Mouse (Mus musculus) frontal cortex, adult (tissue): ENCODE measurements at regions not wholly inside any gene's neighbourhood (a gene's known extent, or its start where the extent isn't known, plus 50 kb on each side); places are given as distances from the start of the nearest gene placed in this dataset.

Source experiments
- ATAC-seq: cut with Nextera tagmentation; 2 replicates; pipeline ENCODE4 v1.9.2; 2017; ENCODE audit warnings: mild to moderate bottlenecking, moderate library complexity, mixed read lengths; ENCODE audit not compliant: low TSS enrichment

- ATAC-seq: no peak
These were observed 174.7 kb downstream of the 1700129C05Rik start for GRCm38 (mm10) chr14:58967975-58968374.

GRCm38 (mm10) chr14:58967163-58967562 is 175.5 kb downstream of the 1700129C05Rik start:
- ATAC-seq: no peak

GRCm38 (mm10) chr14:58944958-58945357 is 197.7 kb downstream of the 1700129C05Rik start:
- ATAC-seq: 0 out of 2 replicates have a peak, but pooled peaks have one; percentile 27

DNA sequence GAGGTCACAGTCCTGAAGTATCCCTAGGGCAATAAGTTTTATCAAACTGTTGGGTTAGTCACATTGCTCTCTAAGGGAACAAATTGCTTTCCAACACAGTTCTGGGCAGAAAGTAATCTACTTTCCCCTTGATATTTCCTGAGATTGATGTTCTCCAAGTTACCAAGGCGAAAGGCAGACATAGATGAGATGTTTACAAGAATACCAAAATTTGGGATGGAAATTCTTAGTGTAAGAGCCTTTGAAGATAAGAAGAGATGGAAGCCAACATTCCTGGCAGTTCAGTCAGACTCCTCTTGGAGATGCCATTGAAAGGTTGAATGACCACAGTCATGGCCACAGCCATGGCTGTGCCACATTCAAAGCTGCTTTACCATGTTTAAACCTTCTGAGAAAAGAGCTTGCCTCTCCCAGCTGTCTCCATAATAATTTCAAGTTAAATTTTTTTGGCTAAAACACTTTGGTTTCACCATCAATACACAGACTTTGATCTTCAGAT is 199.4 kb downstream of the 1700129C05Rik start:
- ATAC-seq: no peak

GRCm38 (mm10) chr14:58939086-58939485 is 203.6 kb downstream of the 1700129C05Rik start:
- peak; percentile 27; the same call in 1 of the 2 replicates for ATAC-seq

- ATAC-seq: no peak
These were observed 204.1 kb downstream of the 1700129C05Rik start for GRCm38 (mm10) chr14:58938601-58938970.

- ATAC-seq: no peak
These were observed 204.7 kb downstream of the 1700129C05Rik start for GRCm38 (mm10) chr14:58937791-58938600.

DNA sequence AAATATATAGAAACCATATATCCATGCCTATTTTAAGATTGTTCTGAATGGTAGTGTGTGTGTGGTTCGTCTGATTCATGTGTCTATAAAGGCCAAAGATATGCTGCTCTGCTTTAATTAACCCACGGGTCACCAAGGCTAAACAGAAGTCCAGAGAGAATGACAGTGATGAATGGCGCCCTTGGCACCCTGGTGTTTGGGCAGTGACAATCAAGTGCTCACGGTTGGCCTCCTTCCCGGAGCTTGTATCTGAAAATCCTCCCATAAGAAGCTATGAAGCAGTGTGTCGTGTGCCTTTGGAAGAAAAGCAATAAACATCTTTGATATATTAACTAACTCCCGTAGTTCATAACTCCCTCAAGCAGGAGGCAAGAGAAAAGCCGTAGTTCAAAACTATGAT is 205.4 kb downstream of the 1700129C05Rik start:
- ATAC-seq: no peak

DNA sequence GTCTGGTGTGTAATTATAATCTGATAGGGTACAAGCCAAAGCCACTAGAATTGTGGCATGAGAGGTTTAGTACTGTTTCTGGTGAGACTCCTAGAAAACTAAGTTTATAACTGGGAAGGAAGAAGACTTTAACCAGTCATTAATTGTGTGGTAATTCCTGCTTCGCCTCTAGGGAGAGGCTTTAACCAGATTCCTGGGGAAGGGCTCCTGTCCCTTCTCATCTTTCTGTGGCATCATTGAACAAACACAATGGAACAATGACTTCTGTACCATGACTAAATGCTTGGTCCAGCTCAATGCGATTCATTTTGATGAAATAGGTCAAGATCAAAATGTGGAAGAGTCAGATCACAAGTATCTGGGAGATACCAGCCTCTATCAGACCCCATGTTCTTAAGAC is 206.6 kb downstream of the 1700129C05Rik start:
- no peak for ATAC-seq

GRCm38 (mm10) chr14:58917853-58918252 is 224.8 kb downstream of the 1700129C05Rik start:
- ATAC-seq: no peak

- ATAC-seq: no peak
These were observed 225.5 kb downstream of the 1700129C05Rik start for GRCm38 (mm10) chr14:58917228-58917627.

GRCm38 (mm10) chr14:58914937-58915336 is 227.8 kb downstream of the 1700129C05Rik start:
- no peak for ATAC-seq

DNA sequence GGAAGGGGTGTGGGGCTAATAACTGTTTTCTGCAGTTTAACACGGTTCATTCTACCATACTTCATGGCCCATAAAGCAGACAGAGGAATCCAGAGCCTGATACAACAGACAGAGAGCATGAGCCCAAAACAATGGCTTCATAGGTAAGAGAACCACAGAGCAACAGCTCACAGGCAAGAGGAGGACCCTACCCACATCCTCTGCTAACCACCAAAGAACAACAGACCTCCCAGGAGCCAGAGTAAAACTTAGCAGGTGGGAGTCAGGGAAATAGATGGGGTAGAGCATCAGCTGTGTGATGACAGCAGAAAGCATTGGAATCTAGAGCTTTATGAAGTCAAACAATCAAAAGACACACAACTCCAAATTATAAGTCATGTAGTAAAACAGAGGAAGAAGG is 231.8 kb downstream of the 1700129C05Rik start:
- no peak for ATAC-seq

DNA sequence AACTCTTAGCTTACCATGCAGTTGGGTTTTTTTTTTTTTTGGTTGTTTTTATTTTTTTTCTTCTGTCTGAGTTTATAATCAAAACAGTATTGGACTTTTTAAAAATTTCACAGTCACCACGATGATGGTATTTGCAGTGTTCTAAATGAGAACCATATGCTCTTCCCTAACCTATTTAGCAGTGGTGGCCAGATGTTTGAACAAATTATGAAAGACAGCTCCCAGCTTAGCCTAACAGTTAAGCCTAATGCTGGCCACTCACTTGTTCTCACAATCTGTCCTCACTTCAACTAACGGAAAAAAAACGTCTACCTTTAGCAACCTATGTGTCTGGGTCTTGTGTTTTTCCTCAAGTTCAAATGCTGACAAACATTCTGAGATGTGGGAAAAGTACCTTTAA is 234.8 kb downstream of the 1700129C05Rik start:
- no peak for ATAC-seq

DNA sequence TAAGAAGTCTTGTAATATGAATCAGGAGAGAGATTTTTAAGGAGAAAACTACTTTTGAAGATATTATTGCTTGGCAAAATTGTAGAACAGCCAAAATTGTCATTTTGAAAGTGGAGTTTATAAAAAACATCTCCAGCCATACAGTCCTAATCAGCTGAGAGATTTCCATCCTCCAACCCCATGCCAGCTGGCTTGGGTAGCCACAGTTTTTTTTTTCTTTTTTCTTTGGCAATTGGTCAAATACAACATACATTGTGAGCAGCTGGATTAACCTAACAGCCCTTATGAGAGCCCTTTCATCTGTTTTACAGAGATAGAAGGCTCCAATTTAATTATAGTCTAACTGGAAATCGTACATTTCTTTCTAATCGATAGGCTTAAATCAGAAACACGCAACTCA is 235.3 kb downstream of the 1700129C05Rik start:
- ATAC-seq: no peak

DNA sequence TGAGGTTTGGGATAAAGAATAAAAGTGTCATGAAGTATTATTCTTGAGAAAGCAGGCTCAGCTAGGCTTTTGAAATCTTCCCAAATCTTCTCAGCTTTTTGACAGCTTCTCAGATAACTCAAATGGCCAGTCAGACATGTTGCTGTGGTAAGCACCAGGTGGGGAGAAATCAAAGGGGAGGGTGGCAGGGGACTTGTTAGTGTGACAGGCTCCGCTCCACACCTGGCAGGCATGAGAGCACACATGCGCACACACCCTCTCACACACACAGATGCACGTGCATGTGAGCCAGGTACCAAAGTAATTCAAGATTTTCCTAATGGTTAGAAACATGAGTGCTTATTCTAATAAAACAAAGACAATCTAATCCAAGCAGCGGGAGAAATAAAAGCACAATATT is 236.1 kb downstream of the 1700129C05Rik start:
- no peak for ATAC-seq

DNA sequence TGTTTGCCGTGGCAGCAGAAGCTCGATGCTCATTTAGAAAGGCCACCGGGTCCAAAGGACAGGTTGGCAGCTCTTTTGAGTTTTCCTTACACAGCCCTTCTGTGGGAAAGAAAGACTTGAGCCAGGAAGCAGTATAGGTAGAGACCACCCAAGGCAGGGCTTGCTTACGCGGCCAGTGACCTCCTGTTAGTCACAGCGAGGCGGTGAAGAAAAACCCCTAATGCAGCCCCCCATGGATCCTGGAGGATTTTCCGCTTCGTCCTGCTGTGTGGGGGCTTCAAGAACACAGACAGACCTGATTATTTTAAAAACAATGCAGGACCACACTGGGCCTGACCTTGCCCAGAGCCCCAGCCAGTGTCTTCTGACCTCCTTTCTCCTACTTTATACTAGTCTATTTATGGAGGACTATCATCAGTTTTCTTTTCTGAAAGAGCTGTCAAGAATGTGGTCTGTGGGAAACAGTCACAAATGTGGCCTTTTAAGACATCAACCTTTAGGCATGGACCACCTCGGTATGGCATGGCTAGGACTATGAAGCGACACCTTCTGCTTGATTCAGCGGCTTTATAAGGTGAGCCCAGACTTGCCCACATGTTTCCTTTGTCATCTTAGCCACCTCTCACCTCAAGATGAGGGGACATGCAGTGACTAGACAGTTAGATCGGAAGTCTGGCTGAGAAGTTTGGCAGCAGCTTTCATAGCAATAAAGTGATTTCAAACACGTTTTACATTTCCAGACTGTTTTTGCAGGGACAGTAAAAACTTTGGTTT is 274.3 kb downstream of the 1700129C05Rik start:
- no peak for ATAC-seq

- no peak for ATAC-seq
These were observed 275.1 kb downstream of the 1700129C05Rik start for GRCm38 (mm10) chr14:58867396-58868107.

DNA sequence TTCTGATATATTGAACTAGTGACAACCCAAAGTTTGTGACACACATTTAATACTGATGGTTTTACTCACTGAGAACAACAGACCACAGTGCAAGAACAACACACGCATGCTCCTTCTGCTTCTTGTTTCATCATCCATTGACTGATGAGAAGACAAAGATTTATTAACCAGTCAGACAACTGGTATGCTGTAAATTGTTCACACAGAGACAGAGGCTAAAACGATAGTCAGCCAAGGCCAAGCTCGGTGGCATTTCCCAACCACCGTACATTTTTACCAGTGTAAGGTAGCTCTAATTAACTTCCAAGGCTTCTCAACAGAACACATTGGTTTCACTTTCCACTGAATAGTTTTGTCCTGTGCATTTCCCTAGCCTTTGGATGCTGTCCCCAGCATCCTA is 287.8 kb downstream of the 1700129C05Rik start:
- no peak for ATAC-seq

DNA sequence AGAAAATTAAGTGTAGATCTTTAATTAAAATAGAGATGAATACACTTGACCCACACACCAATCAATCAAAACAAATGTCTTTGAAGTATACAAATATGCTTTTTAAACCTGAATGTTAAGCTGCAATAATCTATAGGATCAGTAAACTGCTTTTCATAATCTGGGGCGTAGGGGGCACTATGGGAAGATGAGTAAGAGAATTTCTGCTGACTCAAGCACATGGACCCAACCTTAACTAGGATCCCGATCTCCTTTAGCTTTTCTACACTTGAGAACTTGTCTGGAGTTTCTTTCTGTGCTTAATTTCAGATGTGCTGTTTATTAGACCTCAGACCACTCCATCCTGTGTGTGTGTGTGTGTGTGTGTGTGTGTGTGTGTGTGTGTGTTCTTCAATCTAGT is 298.1 kb downstream of the 1700129C05Rik start:
- ATAC-seq: no peak

DNA sequence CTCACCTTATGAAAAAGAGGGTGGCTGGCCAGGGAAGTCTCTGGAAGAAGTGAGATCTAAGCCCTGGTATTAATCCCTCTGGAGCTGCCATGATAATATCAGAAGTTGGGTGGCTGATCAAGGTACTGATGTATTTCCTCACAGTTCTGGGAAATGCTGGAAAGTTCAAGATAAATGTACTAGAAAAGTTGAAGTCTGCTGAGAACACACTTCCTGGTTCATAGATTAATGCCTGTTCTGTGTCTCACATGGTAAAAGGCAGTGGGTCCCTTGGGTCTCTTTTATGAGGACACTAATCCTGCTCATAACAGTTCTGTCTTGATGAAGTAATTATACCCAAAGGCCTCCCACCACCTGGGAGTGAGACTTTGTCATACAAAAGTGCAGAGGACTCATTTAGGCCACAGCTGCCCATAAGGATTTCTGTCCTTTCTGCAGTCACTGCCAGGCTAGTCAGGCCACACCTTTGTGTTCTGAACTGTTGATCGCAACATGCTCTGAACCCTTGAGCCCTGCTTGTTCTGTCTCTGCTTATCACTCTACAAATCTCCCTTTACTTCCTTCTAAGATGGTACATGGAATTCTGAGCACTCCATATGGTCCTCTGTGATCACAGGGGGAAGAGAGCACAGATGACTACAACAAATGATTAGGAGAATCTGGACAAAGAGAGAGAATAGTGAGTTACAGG is 300.4 kb downstream of the 1700129C05Rik start:
- no peak for ATAC-seq

DNA sequence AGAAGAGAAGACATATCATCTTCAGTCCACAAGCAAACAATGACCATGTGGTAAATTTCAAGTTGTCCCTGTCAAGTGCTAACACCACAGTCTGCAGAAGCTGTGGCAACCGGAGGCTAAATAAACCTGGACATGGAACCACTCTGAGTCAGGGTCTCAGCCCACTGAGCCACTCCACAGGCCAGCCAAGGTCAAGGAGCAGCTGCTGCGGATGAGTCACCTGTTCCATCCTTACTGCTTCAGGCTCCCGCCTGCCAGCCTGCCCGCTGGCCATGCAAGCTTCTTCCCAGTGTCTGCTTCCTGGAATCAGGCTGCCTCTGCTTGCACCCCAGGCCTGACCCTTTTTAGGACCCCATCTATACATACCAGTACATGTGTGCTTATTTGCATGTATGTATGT is 319.8 kb downstream of the 1700129C05Rik start:
- ATAC-seq: no peak
